8 mouse cellular contexts compared by ENCODE assay signal in the genomic region with DNA sequence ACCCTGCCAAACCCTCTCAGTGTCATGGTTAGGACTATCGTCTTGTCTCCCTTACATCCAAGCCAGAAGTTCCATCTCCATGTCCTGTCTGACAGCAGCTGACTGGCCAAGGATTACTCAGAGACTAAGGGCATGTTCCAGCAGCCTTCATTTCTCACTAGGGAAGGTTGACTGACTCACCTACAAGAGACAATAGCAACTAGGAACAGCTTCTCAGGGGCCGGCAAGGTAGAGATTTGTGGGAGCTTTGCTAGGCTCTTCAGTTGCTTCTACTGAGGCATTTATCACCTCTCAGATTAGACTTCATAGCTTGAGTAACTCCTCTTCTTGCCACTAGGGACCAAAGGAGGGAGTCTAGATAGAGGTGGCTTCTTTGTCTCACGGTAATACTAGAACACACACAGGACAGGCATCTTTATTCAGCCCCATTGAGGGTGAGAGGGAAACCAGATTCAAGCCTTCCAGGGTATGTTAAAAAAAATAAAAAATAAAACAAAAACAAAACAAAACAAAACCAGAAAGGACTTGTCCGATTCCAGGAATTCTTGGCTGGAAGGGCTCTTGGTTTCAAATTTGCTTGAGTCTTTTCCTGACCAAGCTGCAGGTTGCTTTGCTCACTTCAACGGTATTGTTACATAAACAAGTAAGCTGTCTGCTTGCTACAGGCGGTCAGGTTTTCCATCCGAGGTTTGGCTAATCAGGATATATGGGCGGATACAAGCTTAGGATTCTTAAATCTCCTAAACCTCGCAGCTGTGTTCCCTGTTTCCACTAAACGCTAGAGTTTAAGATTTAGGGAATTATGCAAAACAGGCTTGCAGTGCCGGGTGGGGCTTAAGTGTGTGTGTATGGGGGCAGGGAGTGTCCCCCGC. TPM values are rescaled to one million over a fixed set of nuclear protein-coding genes. Genes with fewer than 3 reads are reported as not detected.
DNase-seq lines count a peak whose midpoint lies in the region; ATAC-seq lines count a peak whose summit lies in the region.

No protein-coding gene starts in this region.

- no peak overlapping the region for H3K27ac ChIP-seq in hindbrain, embryonic 11.5 days (ENCODE audit: low read depth, low read length)
- peak overlapping the region; percentile 43 for H3K27ac ChIP-seq in liver, embryonic 13.5 days

- H3K9ac ChIP-seq in hindbrain, embryonic 11.5 days (ENCODE audit: low read depth, low read length): no peak overlapping the region
- no peak overlapping the region for H3K9ac ChIP-seq in liver, embryonic 13.5 days

- peaks cover 12% of the 10 kb centered on the region for H3K27me3 ChIP-seq in hindbrain, embryonic 11.5 days (ENCODE audit: control insufficient read depth, insufficient read depth, low read length)
- H3K27me3 ChIP-seq in liver, embryonic 13.5 days: peaks cover 51% of the 10 kb centered on the region
- H3K27me3 ChIP-seq in splenic B cell, adult 2 months (ENCODE audit: control insufficient read depth, insufficient read depth, low read length, poor library complexity, severe bottlenecking): no peaks in the 10 kb centered on the region

- peak; percentile 41 to 63 for DNase-seq in heart, adult 18-20 months
- no peak for DNase-seq in heart, postnatal 36 days
- peak; percentile 42 for DNase-seq in brain, adult 2 months (ENCODE audit: low read depth, low spot score)
- peak; percentile 39 for DNase-seq in hindbrain, embryonic 11.5 days (ENCODE audit: low spot score)
- no peak for DNase-seq in liver, embryonic 13.5 days
- peak; percentile 66 for DNase-seq in splenic B cell, adult 2 months (ENCODE audit: low read depth, low spot score)
- DNase-seq in gastrocnemius, postnatal 4 days (ENCODE audit: low spot score in 2 of 2): no peak
- no peak for DNase-seq in layer of hippocampus, adult 9-10 months (ENCODE audit: low spot score)

- no peaks in the 10 kb centered on the region for H3K36me3 ChIP-seq in hindbrain, embryonic 11.5 days (ENCODE audit: control insufficient read depth, insufficient read depth, low read length)
- H3K36me3 ChIP-seq in liver, embryonic 13.5 days: peaks cover 3% of the 10 kb centered on the region; the same call in 1 of the 2 replicates
- H3K36me3 ChIP-seq in splenic B cell, adult 2 months (ENCODE audit: control insufficient read depth, insufficient read depth, low read length, poor library complexity, severe bottlenecking): peaks cover 5% of the 10 kb centered on the region

- no peaks in the 10 kb centered on the region for H3K9me3 ChIP-seq in hindbrain, embryonic 11.5 days (ENCODE audit: control insufficient read depth, low read length)
- H3K9me3 ChIP-seq in liver, embryonic 13.5 days (replicated peaks): no peaks in the 10 kb centered on the region

- no peak overlapping the region for H3K4me3 ChIP-seq in hindbrain, embryonic 11.5 days (ENCODE audit: low read depth, low read length)
- H3K4me3 ChIP-seq in liver, embryonic 13.5 days (replicated peaks): 0 out of 2 replicates have a peak overlapping the region, but pooled peaks have one; percentile 10

- 21% methylated on average over 12 of the region's 12 CpGs for WGBS in hindbrain, embryonic 11.5 days
- WGBS in liver, embryonic 13.5 days (ENCODE audit: insufficient replicate concordance): 21% methylated on average over 12 of the region's 12 CpGs

- H3K4me2 ChIP-seq in hindbrain, embryonic 11.5 days (replicated peaks; ENCODE audit: low read depth, low read length): no peak overlapping the region; the same call in 1 of the 2 replicates
- peak overlapping the region; percentile 83 for H3K4me2 ChIP-seq in liver, embryonic 13.5 days

- intact Hi-C loops in heart, postnatal 36 days (cut with DNase I): no loop called here

- H3K4me1 ChIP-seq in hindbrain, embryonic 11.5 days (replicated peaks; ENCODE audit: control insufficient read depth, insufficient read depth, low read length): peaks cover 7% of the 10 kb centered on the region; the same call in 1 of the 2 replicates
- H3K4me1 ChIP-seq in liver, embryonic 13.5 days (replicated peaks): peaks cover 53% of the 10 kb centered on the region

- no peak for ATAC-seq in hindbrain, embryonic 11.5 days (ENCODE audit: low FRiP score)
- ATAC-seq in liver, embryonic 13.5 days (ENCODE audit: low read depth): no peak

RNA-seq across cellular contexts. Expression of gene Itpkb, which starts 1.3 kb away (rescaled TPM):
- total RNA-seq in heart, adult 18-20 months (2021): 10 to 100 TPM; 36.7 to 51.5 TPM
- total RNA-seq in heart, postnatal 36 days (2021): 10 to 100 TPM; 55.1 to 60.7 TPM
- polyA plus RNA-seq in hindbrain, embryonic 11.5 days (2014; fragmentation: Nextera tagmentation; extraction: Ambion mirVana): 2.9 and 4.3 TPM in 2 replicates
- polyA plus RNA-seq in liver, embryonic 13.5 days (2015; fragmentation: Nextera tagmentation; extraction: Ambion mirVana): 1.3 TPM in 2 replicates
- 10 to 100 TPM; 43.3 to 46.1 TPM for total RNA-seq in gastrocnemius, postnatal 4 days (2021)

Comparison
In these comparisons a context has a peak if more than half of its experiments do, and no peak if none do; other contexts are left out.
1. DNase-seq: peak in heart, adult 18-20 months (2 of 2), brain, adult 2 months (single experiment), hindbrain, embryonic 11.5 days (single experiment) and splenic B cell, adult 2 months (single experiment); none in heart, postnatal 36 days (0 of 2), liver, embryonic 13.5 days (single experiment), gastrocnemius, postnatal 4 days (0 of 2) and layer of hippocampus, adult 9-10 months (single experiment).